Mouse (Mus musculus): Measurements from ENCODE around the gene Map4k5. TPM values are rescaled to one million over a fixed set of nuclear protein-coding genes. Genes with fewer than 3 reads are reported as not detected.

The Map4k5 gene
- total RNA-seq, 2 experiments from 2014 or later = 39.2 to 40.4 TPM

- intact Hi-C loops (cut with DNase I) = no loop called here
- no peak for DNase-seq (ENCODE audit: extremely low spot score in 1 of 2, low spot score in 2 of 2)
These were observed 39.6 kb downstream of the Map4k5 start for GRCm38 (mm10) chr12:69853387-69853786.

- DNase-seq (ENCODE audit: extremely low spot score in 1 of 2, low spot score in 2 of 2) = no peak
- intact Hi-C loops (cut with DNase I) = no loop called here
These were observed 40.7 kb downstream of the Map4k5 start for GRCm38 (mm10) chr12:69852288-69852687.

GRCm38 (mm10) chr12:69848083-69848878 is 44.7 kb downstream of the Map4k5 start:
- no peak for DNase-seq (ENCODE audit: extremely low spot score in 1 of 2, low spot score in 2 of 2)
- intact Hi-C loops (cut with DNase I) = no loop called here

- DNase-seq (ENCODE audit: extremely low spot score in 1 of 2, low spot score in 2 of 2) = no peak
- intact Hi-C loops (cut with DNase I) = no loop called here
These were observed 46.5 kb downstream of the Map4k5 start for GRCm38 (mm10) chr12:69846499-69846898.

GRCm38 (mm10) chr12:69845722-69846121 is 47.3 kb downstream of the Map4k5 start:
- intact Hi-C loops (cut with DNase I) = no loop called here
- DNase-seq (ENCODE audit: extremely low spot score in 1 of 2, low spot score in 2 of 2) = no peak

GRCm38 (mm10) chr12:69843531-69844445 is 49.2 kb downstream of the Map4k5 start:
- intact Hi-C loops (cut with DNase I) = no loop called here
- DNase-seq (ENCODE audit: extremely low spot score in 1 of 2, low spot score in 2 of 2) = peak in 1 of 2 experiments; percentile 63

GRCm38 (mm10) chr12:69838376-69838775 is 54.6 kb downstream of the Map4k5 start:
- DNase-seq (ENCODE audit: extremely low spot score in 1 of 2, low spot score in 2 of 2) = no peak
- intact Hi-C loops (cut with DNase I) = no loop called here

- intact Hi-C loops (cut with DNase I) = no loop called here
These were observed 58.9 kb downstream of the Map4k5 start for GRCm38 (mm10) chr12:69833982-69834604.

GRCm38 (mm10) chr12:69831239-69831910 is 61.6 kb downstream of the Map4k5 start:
- intact Hi-C loops (cut with DNase I) = no loop called here
- no peak for DNase-seq (ENCODE audit: extremely low spot score in 1 of 2, low spot score in 2 of 2)

More at GRCm38 (mm10) chr12:69833982-69834604, 58.9 kb downstream of the Map4k5 start:
- DNase-seq (ENCODE audit: extremely low spot score in 1 of 2, low spot score in 2 of 2) = no peak

GRCm38 (mm10) chr12:69828214-69828613 is 64.8 kb downstream of the Map4k5 start:
- no peak for DNase-seq (ENCODE audit: extremely low spot score in 1 of 2, low spot score in 2 of 2)
- intact Hi-C loops (cut with DNase I) = no loop called here

GRCm38 (mm10) chr12:69824881-69825597 is 68.0 kb downstream of the Map4k5 start:
- intact Hi-C loops (cut with DNase I) = no loop called here

GRCm38 (mm10) chr12:69814272-69814671 is 78.7 kb downstream of the Map4k5 start:
- intact Hi-C loops (cut with DNase I) = no loop called here
- peak in 1 of 2 experiments; percentile 50 for DNase-seq (ENCODE audit: extremely low spot score in 1 of 2, low spot score in 2 of 2)

More at GRCm38 (mm10) chr12:69824881-69825597, 68.0 kb downstream of the Map4k5 start:
- DNase-seq (ENCODE audit: extremely low spot score in 1 of 2, low spot score in 2 of 2) = no peak

- intact Hi-C loops (cut with DNase I) = no loop called here
- DNase-seq (ENCODE audit: extremely low spot score in 1 of 2, low spot score in 2 of 2) = no peak
These were observed 79.4 kb downstream of the Map4k5 start for GRCm38 (mm10) chr12:69813596-69813995.

GRCm38 (mm10) chr12:69812986-69813385 is 80.0 kb downstream of the Map4k5 start:
- intact Hi-C loops (cut with DNase I) = no loop called here
- DNase-seq (ENCODE audit: extremely low spot score in 1 of 2, low spot score in 2 of 2) = no peak

- intact Hi-C loops (cut with DNase I) = no loop called here
These were observed 81.0 kb downstream of the Map4k5 start for GRCm38 (mm10) chr12:69811976-69812375.

GRCm38 (mm10) chr12:69809439-69809838 is 83.6 kb downstream of the Map4k5 start:
- intact Hi-C loops (cut with DNase I) = no loop called here
- no peak for DNase-seq (ENCODE audit: extremely low spot score in 1 of 2, low spot score in 2 of 2)

More at GRCm38 (mm10) chr12:69811976-69812375, 81.0 kb downstream of the Map4k5 start:
- no peak for DNase-seq (ENCODE audit: extremely low spot score in 1 of 2, low spot score in 2 of 2)

- DNase-seq (ENCODE audit: extremely low spot score in 1 of 2, low spot score in 2 of 2) = no peak
- intact Hi-C loops (cut with DNase I) = no loop called here
These were observed 85.5 kb downstream of the Map4k5 start for GRCm38 (mm10) chr12:69807399-69807985.

- intact Hi-C loops (cut with DNase I) = no loop called here
- no peak for DNase-seq (ENCODE audit: extremely low spot score in 1 of 2, low spot score in 2 of 2)
These were observed 87.9 kb downstream of the Map4k5 start for GRCm38 (mm10) chr12:69805148-69805547.
